Mouse (Mus musculus) ES-CJ7 (cell line): ENCODE results near the gene Map2.
A peak's percentile ranks its signal among the peaks of the same experiment; 100 is the strongest.

ENCODE experiments used
- DNase-seq: peaks from one replicate; pipeline ENCODE4 v3.0.0; 2011; ENCODE audit warnings: low read depth, low spot score

The Map2 gene

GRCm38 (mm10) chr1:66386751-66387452 is 211.8 kb downstream of the Map2 start:
- peak; percentile 35 for DNase-seq

GRCm38 (mm10) chr1:66388561-66388960 is 213.5 kb downstream of the Map2 start:
- no peak for DNase-seq

GRCm38 (mm10) chr1:66394944-66395637 is 220.0 kb downstream of the Map2 start:
- no peak for DNase-seq

- DNase-seq: no peak
Measured at GRCm38 (mm10) chr1:66395826-66396225, 220.8 kb downstream of the Map2 start.

- DNase-seq: no peak
Measured at GRCm38 (mm10) chr1:66401902-66402301, 226.8 kb downstream of the Map2 start.

- DNase-seq: peak; percentile 34
Measured at GRCm38 (mm10) chr1:66407270-66407967, 232.3 kb downstream of the Map2 start.

GRCm38 (mm10) chr1:66418360-66418759 is 243.3 kb downstream of the Map2 start:
- no peak for DNase-seq

- no peak for DNase-seq
Measured at GRCm38 (mm10) chr1:66426073-66426472, 251.0 kb downstream of the Map2 start.

- DNase-seq: no peak
Measured at GRCm38 (mm10) chr1:66430962-66431361, 255.9 kb downstream of the Map2 start.

- no peak for DNase-seq
Measured at GRCm38 (mm10) chr1:66431472-66431871, 256.4 kb downstream of the Map2 start.

GRCm38 (mm10) chr1:66438069-66438468 is 263.0 kb downstream of the Map2 start:
- no peak for DNase-seq

- DNase-seq: peak; percentile 12
Measured at GRCm38 (mm10) chr1:66442922-66443321, 267.8 kb downstream of the Map2 start.

GRCm38 (mm10) chr1:66449471-66449870 is 274.4 kb downstream of the Map2 start:
- no peak for DNase-seq

GRCm38 (mm10) chr1:66456580-66456979 is 281.5 kb downstream of the Map2 start:
- DNase-seq: no peak

GRCm38 (mm10) chr1:66457747-66458146 is 282.7 kb downstream of the Map2 start:
- DNase-seq: no peak

GRCm38 (mm10) chr1:66459394-66459793 is 284.3 kb downstream of the Map2 start:
- DNase-seq: no peak

- no peak for DNase-seq
Measured at GRCm38 (mm10) chr1:66460850-66461249, 285.8 kb downstream of the Map2 start.

GRCm38 (mm10) chr1:66467821-66468703 is 293.0 kb downstream of the Map2 start, which contains the start of gene Unc80:
Unc80 (plus strand) TSS chr1:66468367.
- peak; percentile 33 for DNase-seq

- DNase-seq: no peak
Measured at GRCm38 (mm10) chr1:66468704-66469020, 293.6 kb downstream of the Map2 start.

- no peak for DNase-seq
Measured at GRCm38 (mm10) chr1:66482751-66483150, 307.7 kb downstream of the Map2 start.
